ENCODE assay signal across 12 mouse cellular contexts in genomic region chr7:119105878-119106277, GRCm38 (mm10).
DNase-seq lines count a peak whose midpoint lies in the region; ATAC-seq lines count a peak whose summit lies in the region.
"Had no signal": no experiment of that assay in that cellular context is flagged by ENCODE, and none has a peak within 500 bp of the region (broad histone marks: within the 10 kb centered on the region; RNA-seq: fewer than 3 reads in every experiment).

No protein-coding gene starts in this region.

- no peaks in the 10 kb centered on the region for H3K9me3 ChIP-seq in forebrain, embryonic 12.5 days
- no peaks in the 10 kb centered on the region for H3K9me3 ChIP-seq in midbrain, embryonic 15.5 days
- H3K9me3 ChIP-seq: embryonic facial prominence, embryonic 10.5 days; forebrain, embryonic 15.5 days; heart, embryonic 13.5 days had no signal

- no peak for ATAC-seq in forebrain, embryonic 12.5 days (ENCODE audit: low FRiP score)
- ATAC-seq in midbrain, embryonic 15.5 days (replicated peaks): no peak
- ATAC-seq: forebrain, embryonic 15.5 days had no signal

- H3K27me3 ChIP-seq in forebrain, embryonic 12.5 days: no peaks in the 10 kb centered on the region
- no peaks in the 10 kb centered on the region for H3K27me3 ChIP-seq in midbrain, embryonic 15.5 days (replicated peaks)
- H3K27me3 ChIP-seq: forebrain, embryonic 15.5 days; heart, embryonic 13.5 days had no signal

- H3K4me1 ChIP-seq in forebrain, embryonic 12.5 days: no peaks in the 10 kb centered on the region
- no peaks in the 10 kb centered on the region for H3K4me1 ChIP-seq in midbrain, embryonic 15.5 days
- H3K4me1 ChIP-seq: embryonic facial prominence, embryonic 10.5 days; forebrain, embryonic 15.5 days; heart, embryonic 13.5 days had no signal

- H3K9ac ChIP-seq in forebrain, embryonic 12.5 days: no peak overlapping the region
- H3K9ac ChIP-seq in midbrain, embryonic 15.5 days: no peak overlapping the region
- H3K9ac ChIP-seq: forebrain, embryonic 15.5 days; heart, embryonic 13.5 days had no signal

- H3K4me2 ChIP-seq in forebrain, embryonic 12.5 days: no peak overlapping the region
- no peak overlapping the region for H3K4me2 ChIP-seq in midbrain, embryonic 15.5 days
- H3K4me2 ChIP-seq: forebrain, embryonic 15.5 days; heart, embryonic 13.5 days had no signal

- WGBS in forebrain, embryonic 12.5 days: 85% methylated on average over 4 of the region's 4 CpGs
- 85% methylated on average over 4 of the region's 4 CpGs for WGBS in midbrain, embryonic 15.5 days

- H3K4me3 ChIP-seq in forebrain, embryonic 12.5 days (replicated peaks): no peak overlapping the region
- H3K4me3 ChIP-seq in midbrain, embryonic 15.5 days: no peak overlapping the region
- H3K4me3 ChIP-seq: embryonic facial prominence, embryonic 10.5 days; forebrain, embryonic 15.5 days; heart, embryonic 13.5 days had no signal

- no peak overlapping the region for H3K27ac ChIP-seq in forebrain, embryonic 12.5 days
- H3K27ac ChIP-seq in midbrain, embryonic 15.5 days: no peak overlapping the region
- H3K27ac ChIP-seq: embryonic facial prominence, embryonic 10.5 days; forebrain, embryonic 15.5 days; heart, embryonic 13.5 days had no signal

- DNase-seq in kidney, adult 11 months: peak; percentile 26
- no peak for DNase-seq in kidney, postnatal 4 days
- DNase-seq in 3T3-L1 (ENCODE audit: low read depth, low spot score): peak; percentile 32
- DNase-seq in adrenal gland, adult 18-20 months (ENCODE audit: low spot score in 2 of 2): peak; percentile 7 to 21
- DNase-seq in cerebellum, adult 9-10 months: peak; percentile 2
- DNase-seq: heart, postnatal 4 days; thymus, postnatal 36 days had no signal

- no peaks in the 10 kb centered on the region for H3K36me3 ChIP-seq in forebrain, embryonic 12.5 days (replicated peaks)
- H3K36me3 ChIP-seq in midbrain, embryonic 15.5 days (replicated peaks): no peaks in the 10 kb centered on the region
- H3K36me3 ChIP-seq: embryonic facial prominence, embryonic 10.5 days; forebrain, embryonic 15.5 days; heart, embryonic 13.5 days had no signal

Comparison
In these comparisons a context has a peak if more than half of its experiments do, and no peak if none do; other contexts are left out.
1. DNase-seq: peak in kidney, adult 11 months (single experiment), 3T3-L1 (single experiment), adrenal gland, adult 18-20 months (2 of 2) and cerebellum, adult 9-10 months (single experiment); none in kidney, postnatal 4 days (0 of 2).